In the genomic region with DNA sequence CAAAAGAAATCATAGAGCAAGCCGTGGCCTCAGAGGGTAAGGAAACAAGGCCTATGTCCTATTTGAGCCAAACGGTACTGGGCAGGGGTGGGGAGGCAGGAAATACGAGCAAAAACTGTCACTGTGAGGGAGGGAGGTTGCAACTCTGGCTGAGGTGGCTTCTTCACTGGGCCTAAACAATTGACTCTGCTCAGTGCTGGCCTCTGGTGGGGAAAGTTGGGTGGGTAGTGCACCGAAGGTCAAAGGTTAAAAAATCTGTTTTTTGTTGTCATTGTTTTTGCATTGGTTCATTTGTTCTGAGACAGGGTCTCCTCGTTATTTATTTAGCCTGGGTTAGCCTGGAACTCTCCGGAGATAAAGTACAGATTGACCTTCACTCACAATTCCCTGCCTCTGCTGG, we compare ENCODE assay signal across 12 mouse cellular contexts. TPM values are rescaled to one million over a fixed set of nuclear protein-coding genes. Genes with fewer than 3 reads are reported as not detected.
DNase-seq lines count a peak whose midpoint lies in the region; ATAC-seq and TF ChIP-seq lines count a peak whose summit lies in the region.
"Had no signal": no experiment of that assay in that cellular context is flagged by ENCODE, and none has a peak within 500 bp of the region (broad histone marks: within the 10 kb centered on the region; RNA-seq: fewer than 3 reads in every experiment).

No protein-coding gene starts in this region.

- H3K27me3 ChIP-seq in kidney, adult 2 months (replicated peaks; ENCODE audit: control insufficient read depth, insufficient read depth, low read length): no peaks in the 10 kb centered on the region
- H3K27me3 ChIP-seq in kidney, embryonic 15.5 days: no peaks in the 10 kb centered on the region
- no peaks in the 10 kb centered on the region; a peak in 1 of 4 replicates for H3K27me3 ChIP-seq in MEL (ENCODE audit: control insufficient read depth in 1 of 2, insufficient read depth in 2 of 2, low read length in 2 of 2)

- TF ChIP-seq POLR2A in kidney, adult 2 months (IDR thresholded peaks at IDR 0.05; ENCODE audit: low read depth, low read length): no peak
- TF ChIP-seq POLR2A in MEL (IDR thresholded peaks at IDR 0.05; ENCODE audit: control insufficient read depth in 1 of 2, insufficient read depth in 1 of 2, low read depth in 1 of 2, low read length in 2 of 2, poor library complexity in 1 of 2): no peak

- TF ChIP-seq CTCF in kidney, adult 2 months (conservative IDR thresholded peaks at IDR 0.05; ENCODE audit: insufficient read depth, insufficient read length, low read depth, low read length): no peak
- peak; percentile 13 to 32 (median 28); a peak in 4 of 6 replicates for TF ChIP-seq CTCF in MEL (IDR thresholded peaks at IDR 0.05 in 2 of 3, conservative IDR thresholded peaks at IDR 0.05 in 1 of 3; ENCODE audit: control insufficient read depth in 1 of 3, insufficient read depth in 1 of 3, low read depth in 2 of 3, low read length in 3 of 3, poor library complexity in 1 of 3, severe bottlenecking in 1 of 3)

- TF ChIP-seq RAD21 in MEL (IDR thresholded peaks at IDR 0.05; ENCODE audit: low read depth, low read length): no peak

- H3K36me3 ChIP-seq in kidney, adult 2 months (ENCODE audit: control insufficient read depth, insufficient read depth, low read length): no peaks in the 10 kb centered on the region
- H3K36me3 ChIP-seq in kidney, embryonic 15.5 days: no peaks in the 10 kb centered on the region
- H3K36me3 ChIP-seq in MEL (ENCODE audit: control insufficient read depth in 1 of 2, insufficient read depth in 2 of 2, low read length in 2 of 2): no peaks in the 10 kb centered on the region

- TF ChIP-seq EP300 in MEL (IDR thresholded peaks at IDR 0.05; ENCODE audit: low read depth in 1 of 2, low read length in 2 of 2): no peak

- no peak overlapping the region for H3K9ac ChIP-seq in kidney, embryonic 15.5 days
- no peak overlapping the region for H3K9ac ChIP-seq in MEL (ENCODE audit: control insufficient read depth, low read depth, low read length, poor library complexity, severe bottlenecking)

- 48% methylated on average over 6 of the region's 6 CpGs for WGBS in kidney, adult 2 months
- WGBS in kidney, embryonic 15.5 days: 64% methylated on average over 6 of the region's 6 CpGs

- no peaks in the 10 kb centered on the region for H3K9me3 ChIP-seq in kidney, embryonic 15.5 days (replicated peaks)
- H3K9me3 ChIP-seq in MEL (replicated peaks; ENCODE audit: insufficient read depth, low read length): no peaks in the 10 kb centered on the region

- H3K4me1 ChIP-seq in kidney, adult 2 months (ENCODE audit: control insufficient read depth, insufficient read depth, low read length): no peaks in the 10 kb centered on the region
- H3K4me1 ChIP-seq in kidney, embryonic 15.5 days: no peaks in the 10 kb centered on the region
- H3K4me1 ChIP-seq in MEL (ENCODE audit: control insufficient read depth in 1 of 2, insufficient read depth in 2 of 2, low read length in 2 of 2): no peaks in the 10 kb centered on the region

- no peaks in the 10 kb centered on the region for H3K79me2 ChIP-seq in MEL (ENCODE audit: control insufficient read depth, insufficient read depth, low read length, poor library complexity)

- peak; percentile 2 for DNase-seq in kidney, adult 2 months
- peak; percentile 21 to 23 for DNase-seq in B cell, adult 2 months
- DNase-seq in MEL (ENCODE audit: low read depth, low spot score): no peak
- DNase-seq in retina, embryonic 14.5 days (ENCODE audit: low spot score): peak; percentile 6
- DNase-seq in left cerebral cortex, postnatal 10 days (ENCODE audit: extremely low spot score in 1 of 2, low spot score in 2 of 2): no peak
- DNase-seq in layer of hippocampus, postnatal 36 days: no peak

- intact Hi-C loops in left cerebral cortex, postnatal 10 days (cut with DNase I): no loop called here

- H3K4me3 ChIP-seq in kidney, adult 2 months (ENCODE audit: insufficient read depth, low read depth, low read length): no peak overlapping the region
- H3K4me3 ChIP-seq in kidney, embryonic 15.5 days (replicated peaks): no peak overlapping the region
- H3K4me3 ChIP-seq in MEL (ENCODE audit: control insufficient read depth in 1 of 2, insufficient read depth in 1 of 2, low read depth in 2 of 2, low read length in 2 of 2): no peak overlapping the region

- no peak overlapping the region for H3K27ac ChIP-seq in kidney, adult 2 months (ENCODE audit: insufficient read depth, low read depth, low read length)
- H3K27ac ChIP-seq in kidney, embryonic 15.5 days: no peak overlapping the region
- H3K27ac ChIP-seq in MEL (ENCODE audit: control insufficient read depth, low read depth, low read length): no peak overlapping the region

- ATAC-seq in kidney, embryonic 15.5 days (replicated peaks; ENCODE audit: low FRiP score): no peak
- ATAC-seq: activated CD4-positive, CD25-positive, alpha-beta regulatory T cell, adult 4 months had no signal

- H3K4me2 ChIP-seq in kidney, embryonic 15.5 days: no peak overlapping the region

TF ChIP-seq in MEL, 35 proteins besides CTCF, POLR2A, EP300 and RAD21:
- TF ChIP-seq SMC3 (IDR thresholded peaks at IDR 0.05; ENCODE audit: low read depth, low read length) (peak; percentile 10; the same call in 1 of the 2 replicates), KAT2A (conservative IDR thresholded peaks at IDR 0.05; ENCODE audit: low read depth, low read length) (no peak)

RNA-seq across cellular contexts. Expression of a gene that starts 1.2 kb away (rescaled TPM):
- polyA plus RNA-seq in kidney, adult 2 months (2012; rRNA removed): not detected in 2 replicates
- polyA plus RNA-seq in kidney, embryonic 15.5 days (2015; fragmentation: Nextera tagmentation; extraction: Ambion mirVana): not detected in 2 replicates
- total RNA-seq in MEL (2012; rRNA removed): not detected in 2 replicates
- not detected for polyA plus RNA-seq in MEL (2012; ENCODE audit: insufficient read depth in 1 of 2, insufficient read length in 2 of 2, low read depth in 1 of 2, low replicate concordance in 2 of 2, missing spikeins in 1 of 2)
- not detected for total RNA-seq in left cerebral cortex, postnatal 10 days (2021)
- total RNA-seq in layer of hippocampus, postnatal 36 days (2021): not detected
- total RNA-seq: heart, postnatal 14 days had no signal
- polyA plus RNA-seq: activated CD4-positive, CD25-positive, alpha-beta regulatory T cell, adult 4 months; embryonic facial prominence, embryonic 11.5 days; lung, embryonic 16.5 days; neural tube, embryonic 14.5 days had no signal

Comparison
In these comparisons a context has a peak if more than half of its experiments do, and no peak if none do; other contexts are left out.
1. DNase-seq: peak in kidney, adult 2 months (single experiment), B cell, adult 2 months (2 of 2) and retina, embryonic 14.5 days (single experiment); none in MEL (single experiment), left cerebral cortex, postnatal 10 days (0 of 2) and layer of hippocampus, postnatal 36 days (0 of 2).